Mouse (Mus musculus): ENCODE results near the gene Gm10570.

- no peak for TF ChIP-seq POLR2A (IDR thresholded peaks at IDR 0.05; ENCODE audit: insufficient read depth, low read depth, low read length)
- TF ChIP-seq CTCF (IDR thresholded peaks at IDR 0.05; ENCODE audit: insufficient read depth, low read depth, low read length): peak; percentile 47; the same call in 1 of the 2 replicates
Measured at GRCm38 (mm10) chr4:130297123-130297529, 11.3 kb downstream of the Gm10570 start.

Measured in olfactory bulb, adult 2 months (tissue).